Mouse (Mus musculus) liver, postnatal 0 days (tissue): ENCODE measurements around the gene Gm21972.

ENCODE experiments used
- CTCF ChIP-seq: sonication (generic); IDR thresholded peaks from 2 replicates; pipeline ENCODE4 v1.5.1; 2016; ENCODE audit warnings: antibody characterized with exemption, low read depth
- EP300 ChIP-seq: IDR thresholded peaks from 2 replicates; pipeline ENCODE4 v1.6.1; 2016; ENCODE audit warnings: antibody characterized with exemption, low read depth, mild to moderate bottlenecking

GRCm38 (mm10) chr1:86198276-86198675 lies 64.8 kb downstream of the Gm21972 start:
- no peak for TF ChIP-seq EP300
- no peak for TF ChIP-seq CTCF
